Mouse (Mus musculus) embryonic fibroblast, embryonic 13.5 days (primary cell): ENCODE measurements around the gene Cit.

Experiments used
- CTCF ChIP-seq: IDR thresholded peaks from 2 replicates; pipeline ENCODE4 v1.5.1; 2011; ENCODE audit warnings: mild to moderate bottlenecking, control low read depth, low read length, moderate library complexity, borderline replicate concordance; ENCODE audit not compliant: insufficient read depth
- POLR2A ChIP-seq: IDR thresholded peaks from 2 replicates; pipeline ENCODE4 v1.6.1; 2011; ENCODE audit warnings: low read depth, mild to moderate bottlenecking, control low read depth, low read length, moderate library complexity

DNA sequence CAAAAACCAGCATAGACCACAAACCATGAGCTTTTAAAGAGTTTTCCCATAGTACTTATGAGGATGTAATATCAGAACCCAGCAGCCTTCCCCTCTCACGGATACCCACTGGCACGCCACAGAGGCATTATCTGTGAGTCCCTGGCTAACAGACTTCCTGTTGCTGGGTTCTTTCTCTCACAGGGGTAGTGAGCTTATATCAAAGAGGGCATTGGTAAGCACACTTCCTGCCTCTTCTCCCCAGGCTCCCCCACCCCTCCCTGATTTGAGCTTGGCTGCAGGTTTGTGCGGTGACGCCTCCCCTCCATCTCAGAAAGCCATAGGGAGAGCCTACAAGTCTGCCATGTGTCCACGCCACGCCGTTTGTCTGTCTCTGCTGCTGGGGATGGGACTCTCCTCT, 184.0 kb downstream of the Cit start:
- TF ChIP-seq CTCF (no peak), POLR2A (no peak)
